Mouse (Mus musculus) liver, embryonic 14.5 days (tissue): ENCODE measurements around the gene Ap2a2.

Experiments used
- CTCF ChIP-seq: IDR thresholded peaks from 2 replicates; pipeline ENCODE4 v1.5.1; 2016; ENCODE audit warnings: antibody characterized with exemption, low read depth, control low read depth
- EP300 ChIP-seq: IDR thresholded peaks from 2 replicates; pipeline ENCODE4 v1.6.1; 2016; ENCODE audit warnings: antibody characterized with exemption, low read depth

- no peak for TF ChIP-seq EP300
- TF ChIP-seq CTCF: no peak
Observed at GRCm38 (mm10) chr7:141518296-141518695, 43.7 kb upstream of the Ap2a2 start.
